Mouse (Mus musculus) pancreas, adult 10 weeks (tissue): ENCODE results near the gene Olfr1532-ps1. TPM values are rescaled to one million over a fixed set of nuclear protein-coding genes. Genes with fewer than 3 reads are reported as not detected.

Experiments
- polyA plus RNA-seq: library from polyadenylated mRNA; stranded (reverse); fragments of 350-450 nt; fragmentation: Illumina TruSeq; extraction: RNeasy Lipid Tissue Mini Kit (QIAGEN cat#74804); gene quantifications from one replicate; pipeline ENCODE4 v1.2.3, GENCODE M21; 2015; ENCODE audit warnings: low read depth, low replicate concordance; ENCODE audit not compliant: insufficient read depth

The Olfr1532-ps1 gene
- not detected for polyA plus RNA-seq

GRCm38 (mm10) chr7:106907676-106908075 lies at the start of gene Olfr1532-ps1:
TSS of gene Olfr1532-ps1 (plus strand) at chr7:106908001.

GRCm38 (mm10) chr7:106862885-106863284 lies 44.9 kb upstream of the Olfr1532-ps1 start, which contains the start of gene Olfr704:
TSS of gene Olfr704 (plus strand) at chr7:106863185.

DNA sequence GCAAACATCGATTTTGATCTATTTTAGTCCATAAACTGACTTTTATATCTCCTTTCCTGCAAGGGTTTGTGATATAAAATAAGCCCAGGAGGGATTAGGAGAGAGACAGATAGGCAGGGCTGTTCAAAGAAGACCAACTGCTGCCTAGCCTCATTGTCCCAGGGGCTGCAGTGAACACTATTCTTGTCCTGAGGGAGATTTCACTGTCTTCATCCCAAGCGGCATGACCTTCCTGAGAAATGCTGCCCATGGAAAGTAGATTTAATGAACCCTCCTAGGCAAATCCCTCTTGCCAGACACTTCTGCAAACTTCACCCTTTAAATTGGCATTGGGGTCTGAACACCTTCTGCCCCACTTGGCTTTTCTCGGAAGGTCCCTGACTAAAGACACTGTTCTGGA lies 31.0 kb upstream of the Olfr1532-ps1 start, which contains the start of gene Olfr705:
Gene Olfr705 (minus strand): TSS at position 101 of the 400 bp plus-strand sequence.

DNA sequence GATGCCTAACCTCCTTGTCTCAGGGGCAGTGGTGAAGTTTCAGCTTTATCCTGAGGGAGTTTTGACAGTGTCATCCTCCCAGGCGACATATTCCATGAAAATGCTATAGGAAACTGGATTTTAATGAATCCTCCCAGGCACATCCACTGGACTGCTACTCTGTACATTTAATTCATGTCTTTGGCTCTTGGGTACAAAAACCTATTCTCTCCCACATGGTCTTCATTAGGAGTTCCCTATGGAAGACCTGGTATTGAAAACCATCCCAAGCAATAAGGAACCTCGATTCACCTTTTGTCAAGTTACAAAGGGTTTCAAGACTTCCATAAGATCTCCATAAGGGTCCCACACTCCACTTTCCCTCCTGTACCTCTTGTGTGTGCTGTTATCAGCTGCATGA lies 19.7 kb upstream of the Olfr1532-ps1 start, which contains the start of gene Olfr706:
Gene Olfr706 (minus strand): TSS at position 101 of the 400 bp plus-strand sequence.

GRCm38 (mm10) chr7:106901141-106901540 lies 6.7 kb upstream of the Olfr1532-ps1 start, which contains the start of gene Olfr707:
TSS of gene Olfr707 (minus strand) at chr7:106901241.

GRCm38 (mm10) chr7:106932119-106932518 lies 24.3 kb downstream of the Olfr1532-ps1 start, which contains the start of gene Olfr709-ps1:
TSS of gene Olfr709-ps1 (minus strand) at chr7:106932219.

GRCm38 (mm10) chr7:106948212-106948611 lies 40.4 kb downstream of the Olfr1532-ps1 start, which contains the start of gene Olfr710:
TSS of gene Olfr710 (minus strand) at chr7:106948312.

DNA sequence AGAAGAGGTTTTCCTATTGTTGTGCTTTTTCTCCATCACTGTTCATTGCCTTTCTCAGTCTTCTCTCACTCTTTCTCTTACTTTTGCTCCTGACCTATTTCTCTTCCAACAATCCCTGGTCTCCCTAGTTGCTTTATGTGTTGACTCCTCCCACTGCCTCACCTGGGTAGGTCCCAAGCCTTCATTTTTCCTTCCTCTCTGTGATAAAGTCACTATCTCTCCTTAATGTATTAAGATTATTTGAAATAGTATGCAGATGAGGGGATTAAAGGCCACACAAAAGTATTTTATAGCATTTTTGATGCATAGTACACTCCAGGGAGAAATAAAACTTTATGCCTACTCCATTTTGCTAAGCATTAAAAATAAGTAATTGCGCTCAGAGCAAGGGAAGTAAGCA lies 56.0 kb downstream of the Olfr1532-ps1 start, which contains the start of gene Olfr6:
Gene Olfr6 (minus strand): TSS at position 101 of the 400 bp plus-strand sequence.

Other genes with a start within 250 kb of the Olfr1532-ps1 start
- gene Olfr693, start 227.4 kb upstream of the Olfr1532-ps1 start, polyA plus RNA-seq = not detected
- gene Olfr694, start 216.2 kb upstream of the Olfr1532-ps1 start, polyA plus RNA-seq = not detected
- not detected for gene Olfr695, start 191.6 kb upstream of the Olfr1532-ps1 start, polyA plus RNA-seq
- not detected for gene Olfr697, start 165.6 kb upstream of the Olfr1532-ps1 start, polyA plus RNA-seq
- gene Olfr698, start 152.6 kb upstream of the Olfr1532-ps1 start, polyA plus RNA-seq = not detected
- gene Olfr699, start 114.8 kb upstream of the Olfr1532-ps1 start, polyA plus RNA-seq = not detected
- gene Olfr700, start 99.2 kb upstream of the Olfr1532-ps1 start, polyA plus RNA-seq = not detected
- gene Olfr701, start 93.9 kb upstream of the Olfr1532-ps1 start, polyA plus RNA-seq = not detected
- gene Olfr702, start 74.1 kb upstream of the Olfr1532-ps1 start, polyA plus RNA-seq = not detected
- not detected for gene Olfr703, start 64.6 kb upstream of the Olfr1532-ps1 start, polyA plus RNA-seq
- gene Olfr704, start 44.8 kb upstream of the Olfr1532-ps1 start, polyA plus RNA-seq = not detected
- gene Olfr705, start 31.1 kb upstream of the Olfr1532-ps1 start, polyA plus RNA-seq = not detected
- gene Olfr706, start 19.8 kb upstream of the Olfr1532-ps1 start, polyA plus RNA-seq = not detected
- not detected for gene Olfr707, start 6.8 kb upstream of the Olfr1532-ps1 start, polyA plus RNA-seq
- not detected for gene Olfr709-ps1, start 24.2 kb downstream of the Olfr1532-ps1 start, polyA plus RNA-seq
- gene Olfr710, start 40.3 kb downstream of the Olfr1532-ps1 start, polyA plus RNA-seq = not detected
- not detected for gene Olfr6, start 55.9 kb downstream of the Olfr1532-ps1 start, polyA plus RNA-seq
- not detected for gene Olfr711, start 67.5 kb downstream of the Olfr1532-ps1 start, polyA plus RNA-seq
- not detected for gene Olfr2, start 98.1 kb downstream of the Olfr1532-ps1 start, polyA plus RNA-seq
- not detected for gene Olfr713, start 123.2 kb downstream of the Olfr1532-ps1 start, polyA plus RNA-seq
- gene Olfr714, start 163.0 kb downstream of the Olfr1532-ps1 start, polyA plus RNA-seq = not detected
- not detected for gene Olfr17, start 185.2 kb downstream of the Olfr1532-ps1 start, polyA plus RNA-seq
- gene Olfr715b, start 202.4 kb downstream of the Olfr1532-ps1 start, polyA plus RNA-seq = not detected
- gene Olfr715, start 223.1 kb downstream of the Olfr1532-ps1 start, polyA plus RNA-seq = not detected
- gene Olfr716, start 230.3 kb downstream of the Olfr1532-ps1 start, polyA plus RNA-seq = not detected